Mouse (Mus musculus) heart, embryonic 12.5 days (tissue): ENCODE measurements around the gene Kdm1b. TPM values are rescaled to one million over a fixed set of nuclear protein-coding genes. Genes with fewer than 3 reads are reported as not detected.

Experiments used
- ATAC-seq: fragments of 200-750 bp; cut with Nextera tagmentation; 2 replicates; pipeline ENCODE4 v1.8.0; 2017; ENCODE audit warnings: moderate TSS enrichment, moderate library complexity; ENCODE audit not compliant: insufficient number of reproducible peaks, low FRiP score
- H3K27ac ChIP-seq: fragments of 300-500 bp; sonication (generic); 2 replicates; pipeline ENCODE4 v1.5.1; 2016; ENCODE audit warnings: mild to moderate bottlenecking, moderate library complexity; ENCODE audit not compliant: poor library complexity, severe bottlenecking
- H3K27me3 ChIP-seq: fragments of 300-500 bp; sonication (generic); replicated peaks from 2 replicates; pipeline ENCODE4 v1.6.1; 2016; ENCODE audit warnings: mild to moderate bottlenecking, moderate library complexity
- H3K36me3 ChIP-seq: fragments of 300-500 bp; sonication (generic); 2 replicates; pipeline ENCODE4 v1.6.1; 2016; ENCODE audit warnings: mild to moderate bottlenecking, moderate library complexity
- H3K4me1 ChIP-seq: fragments of 300-500 bp; sonication (generic); replicated peaks from 2 replicates; pipeline ENCODE4 v1.6.1; 2016; ENCODE audit warnings: mild to moderate bottlenecking
- H3K4me2 ChIP-seq: fragments of 300-500 bp; sonication (generic); 2 replicates; pipeline ENCODE4 v1.6.1; 2016; ENCODE audit warnings: mild to moderate bottlenecking, moderate library complexity
- H3K4me3 ChIP-seq: fragments of 300-500 bp; sonication (generic); 2 replicates; pipeline ENCODE4 v1.5.1; 2016; ENCODE audit warnings: mild to moderate bottlenecking
- H3K9ac ChIP-seq: fragments of 300-500 bp; sonication (generic); 2 replicates; pipeline ENCODE4 v1.6.1; 2016; ENCODE audit warnings: mild to moderate bottlenecking, moderate library complexity
- H3K9me3 ChIP-seq: fragments of 300-500 bp; sonication (generic); replicated peaks from 2 replicates; pipeline ENCODE4 v1.6.1; 2016; ENCODE audit warnings: mild to moderate bottlenecking, moderate library complexity
- WGBS: fragments of 180-500 bp; shearing (Covaris S2); methylation state at CpG from one replicate; pipeline ENCODE4 v1.1.7; 2016; 5-methylcytosine and 5-hydroxymethylcytosine counted together
- polyA plus RNA-seq: library from polyadenylated mRNA; unstranded; fragments of >200 nt; fragmentation: Nextera tagmentation; extraction: Ambion mirVana; gene quantifications from 2 replicates; pipeline ENCODE4 v1.2.1, GENCODE M21; 2016

The Kdm1b gene
- polyA plus RNA-seq, 1 experiment from 2014 or later, result 9.0 TPM

DNA sequence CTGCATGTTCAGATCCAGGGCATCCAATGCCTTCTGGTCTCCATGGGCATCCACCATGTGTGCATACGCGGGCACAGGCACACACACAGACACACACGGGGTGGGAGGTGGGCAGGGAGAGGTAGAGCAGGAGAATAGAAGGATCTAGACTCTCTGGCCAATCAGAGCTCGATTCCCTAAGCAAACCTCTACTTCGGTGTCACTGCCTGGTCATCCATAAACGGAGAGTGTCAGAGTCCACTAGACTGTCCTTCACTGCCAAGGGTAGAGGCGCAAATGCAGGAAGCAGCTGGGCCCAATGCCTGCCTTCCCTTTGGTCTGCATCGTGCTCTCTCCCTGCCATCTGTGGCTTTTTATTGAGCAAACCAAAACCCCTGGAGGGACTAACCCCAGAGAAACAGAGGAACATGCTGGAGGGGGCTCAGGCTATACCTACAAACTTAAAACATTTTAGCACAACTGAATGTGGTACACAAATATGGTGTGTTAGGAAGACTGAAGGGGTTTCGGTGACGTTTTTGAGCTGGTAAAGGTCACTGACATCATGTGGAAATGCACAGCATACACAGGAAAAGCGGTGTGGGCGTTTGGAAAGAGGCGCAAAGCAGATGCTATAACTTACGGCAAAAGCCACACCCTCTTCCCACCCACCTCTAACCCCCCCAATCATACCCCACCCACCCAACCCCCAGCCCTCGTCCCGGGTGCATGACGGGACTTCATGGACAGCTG is 12.8 kb upstream of the Kdm1b start:
- no peaks in the 10 kb centered on the region for H3K27me3 ChIP-seq
- no peak overlapping the region for H3K27ac ChIP-seq
- ATAC-seq, result no peak
- peaks cover 10% of the 10 kb centered on the region for H3K4me1 ChIP-seq
- no peak overlapping the region for H3K4me3 ChIP-seq
- H3K9me3 ChIP-seq, result no peaks in the 10 kb centered on the region
- H3K9ac ChIP-seq, result no peak overlapping the region
- 85% methylated on average over 17 of the region's 17 CpGs for WGBS
- H3K36me3 ChIP-seq, result peaks cover 3% of the 10 kb centered on the region; the same call in 1 of the 2 replicates
- no peak overlapping the region for H3K4me2 ChIP-seq

DNA sequence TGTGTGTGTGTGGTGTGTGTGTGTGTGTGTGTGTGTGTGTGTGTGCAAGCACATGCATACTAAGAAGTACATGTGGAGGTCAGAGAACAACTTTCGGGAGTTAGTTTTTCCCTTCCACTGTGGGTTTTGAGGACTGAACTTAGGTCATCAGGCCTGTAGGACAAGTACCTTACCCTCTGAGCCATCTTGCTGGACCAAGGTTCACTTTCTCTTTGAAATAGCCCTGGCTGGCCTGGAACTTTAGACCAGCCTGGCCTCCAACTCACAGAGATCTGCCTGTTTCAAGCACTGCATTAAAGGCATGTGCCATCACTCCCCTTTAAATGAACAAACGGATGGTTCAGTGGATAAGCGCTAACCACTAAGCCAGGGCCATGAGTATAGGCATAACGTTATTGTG is 9.7 kb upstream of the Kdm1b start:
- H3K9me3 ChIP-seq, result no peaks in the 10 kb centered on the region
- no peak overlapping the region for H3K4me3 ChIP-seq
- no peaks in the 10 kb centered on the region for H3K27me3 ChIP-seq
- H3K36me3 ChIP-seq, result no peaks in the 10 kb centered on the region
- no peak overlapping the region for H3K27ac ChIP-seq
- H3K9ac ChIP-seq, result no peak overlapping the region
- no peak overlapping the region for H3K4me2 ChIP-seq
- WGBS, result 85% methylated on average over 4 of the region's 4 CpGs
- ATAC-seq, result no peak
- peaks cover 10% of the 10 kb centered on the region for H3K4me1 ChIP-seq

DNA sequence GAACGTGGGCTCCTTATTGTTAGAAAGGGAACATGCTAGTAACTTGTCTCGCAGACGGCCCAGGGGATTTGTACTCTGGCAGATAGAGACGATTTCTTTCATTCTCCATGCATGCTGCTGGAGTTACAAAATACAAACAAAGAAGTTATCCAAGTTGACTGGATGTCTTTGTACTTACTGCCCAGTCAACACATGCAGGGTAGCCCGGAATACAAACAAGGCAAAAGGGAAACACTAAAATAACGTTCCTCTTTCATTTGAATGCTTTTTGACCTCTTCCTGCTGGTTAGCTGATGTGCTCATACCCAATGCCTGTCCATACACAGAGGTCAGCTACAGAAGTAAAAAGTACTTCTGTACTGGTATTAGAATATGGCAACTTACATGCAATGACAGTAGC is 5.4 kb upstream of the Kdm1b start:
- Histone ChIP-seq H3K27ac (no peak overlapping the region), H3K4me3 (no peak overlapping the region), H3K4me2 (no peak overlapping the region), H3K9me3 (no peaks in the 10 kb centered on the region), H3K27me3 (no peaks in the 10 kb centered on the region), H3K36me3 (no peaks in the 10 kb centered on the region), H3K4me1 (peaks cover 7% of the 10 kb centered on the region), H3K9ac (no peak overlapping the region)
- ATAC-seq, result no peak
- 81% methylated on average over 6 of the region's 6 CpGs for WGBS

DNA sequence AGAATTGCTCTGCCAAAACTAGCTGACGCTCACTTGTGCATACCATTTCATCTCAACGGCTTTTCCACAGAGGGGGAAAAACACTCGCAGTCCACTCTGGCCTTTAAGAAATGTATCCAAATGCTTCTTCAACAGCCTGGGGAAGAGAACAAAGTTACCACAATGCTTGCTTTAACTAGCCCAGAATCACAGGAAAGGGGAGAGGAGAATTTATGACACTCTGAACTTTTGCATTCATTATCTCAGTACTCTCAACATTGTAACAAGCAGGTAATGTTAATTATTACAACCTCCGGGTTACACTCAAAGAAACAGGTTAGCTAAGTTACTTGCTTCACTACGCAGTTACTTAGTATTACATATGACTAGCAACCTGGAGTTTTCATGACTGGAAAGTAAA is 3.2 kb upstream of the Kdm1b start:
- WGBS, result 89% methylated on average over 5 of the region's 5 CpGs

DNA sequence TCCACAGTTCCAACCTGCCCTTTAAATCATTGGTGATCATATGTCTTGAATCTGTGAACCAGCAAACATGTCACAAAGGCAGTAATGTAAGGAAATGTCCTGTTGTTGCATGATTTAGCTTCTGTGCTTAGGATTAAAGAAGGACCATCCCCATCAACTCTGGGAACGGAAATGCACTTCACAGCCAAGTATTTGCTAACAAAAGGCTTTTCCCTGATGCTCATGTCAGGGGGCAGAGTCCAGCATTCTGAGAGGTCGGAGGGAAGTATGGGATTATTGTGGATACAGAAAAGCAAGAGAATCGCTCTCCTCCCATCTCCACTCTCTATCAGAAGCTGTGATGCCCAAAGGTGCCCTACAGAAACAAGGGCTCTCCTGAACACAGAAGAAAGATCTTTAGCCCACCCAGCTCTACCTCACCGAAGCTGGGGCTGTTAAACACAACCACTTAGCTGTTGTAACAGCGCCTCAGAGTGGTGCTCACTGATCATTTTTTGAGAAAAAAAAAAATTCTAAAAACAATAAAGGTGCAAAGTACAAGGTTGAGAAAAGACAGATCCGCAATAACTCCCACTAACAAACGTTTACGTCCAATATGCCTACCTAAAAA is 1.2 kb upstream of the Kdm1b start:
- 54% methylated on average over 8 of the region's 8 CpGs for WGBS
- H3K9ac ChIP-seq, result no peak overlapping the region

More for the DNA sequence above, 3.2 kb upstream of the Kdm1b start:
- Histone ChIP-seq H3K4me2 (no peak overlapping the region), H3K36me3 (no peaks in the 10 kb centered on the region), H3K27ac (no peak overlapping the region), H3K4me1 (peaks cover 10% of the 10 kb centered on the region), H3K9ac (no peak overlapping the region), H3K4me3 (no peak overlapping the region), H3K9me3 (no peaks in the 10 kb centered on the region), H3K27me3 (no peaks in the 10 kb centered on the region)
- ATAC-seq, result no peak

DNA sequence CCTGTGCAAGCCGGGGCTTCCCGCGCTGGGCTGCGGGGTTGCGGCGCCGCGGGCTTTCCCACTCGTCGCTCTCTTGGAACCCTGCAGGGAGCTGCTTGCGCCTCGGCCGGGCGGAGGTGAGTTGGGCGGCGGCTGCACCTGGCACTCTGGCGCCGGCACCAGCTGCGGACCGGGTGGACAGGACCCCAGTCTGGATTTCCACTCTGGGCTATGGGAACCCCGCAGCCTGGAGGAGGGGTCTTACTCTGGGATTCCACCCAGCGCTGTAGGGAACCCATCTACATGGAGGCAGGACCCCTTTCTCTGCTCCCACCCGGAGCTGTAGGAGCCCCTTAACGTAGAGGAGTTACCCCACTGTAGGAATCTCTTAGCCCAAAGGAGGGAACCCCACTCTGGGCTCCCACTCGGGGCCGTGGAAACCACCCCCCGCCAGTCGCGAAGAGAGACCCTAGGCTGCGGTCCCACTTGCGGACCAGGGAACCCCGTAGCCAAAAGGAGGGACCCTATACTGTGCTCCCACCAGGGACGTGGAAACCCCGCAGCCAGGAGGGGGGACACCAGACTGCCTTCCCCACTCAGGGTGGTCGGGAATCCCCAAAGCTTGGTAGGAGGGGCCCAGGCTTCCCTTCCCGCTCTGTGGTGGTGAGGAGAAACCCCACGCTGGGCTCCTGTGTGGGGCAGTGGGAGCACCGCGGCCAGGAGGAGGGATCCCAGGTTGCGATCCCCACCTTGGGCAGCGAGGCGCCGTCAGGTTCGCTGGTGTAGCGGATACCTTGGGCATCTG is 726 bp downstream of the Kdm1b start:
- H3K36me3 ChIP-seq, result peaks cover 6% of the 10 kb centered on the region; the same call in 1 of the 2 replicates
- no peaks in the 10 kb centered on the region for H3K27me3 ChIP-seq
- ATAC-seq, result peak; percentile 13
- WGBS, result 2% methylated on average over 45 of the region's 45 CpGs
- peak overlapping the region; percentile 80 for H3K9ac ChIP-seq
- peak overlapping the region; percentile 85 for H3K4me3 ChIP-seq
- H3K4me1 ChIP-seq, result peaks cover 10% of the 10 kb centered on the region
- H3K9me3 ChIP-seq, result no peaks in the 10 kb centered on the region
- H3K4me2 ChIP-seq, result peak overlapping the region; percentile 99
- H3K27ac ChIP-seq, result no peak overlapping the region

More for the DNA sequence above, 1.2 kb upstream of the Kdm1b start:
- peaks cover 10% of the 10 kb centered on the region for H3K4me1 ChIP-seq
- no peak overlapping the region for H3K27ac ChIP-seq
- no peaks in the 10 kb centered on the region for H3K9me3 ChIP-seq
- no peak for ATAC-seq
- no peak overlapping the region for H3K4me3 ChIP-seq
- H3K27me3 ChIP-seq, result no peaks in the 10 kb centered on the region
- peak overlapping the region; percentile 99 for H3K4me2 ChIP-seq
- no peaks in the 10 kb centered on the region for H3K36me3 ChIP-seq

DNA sequence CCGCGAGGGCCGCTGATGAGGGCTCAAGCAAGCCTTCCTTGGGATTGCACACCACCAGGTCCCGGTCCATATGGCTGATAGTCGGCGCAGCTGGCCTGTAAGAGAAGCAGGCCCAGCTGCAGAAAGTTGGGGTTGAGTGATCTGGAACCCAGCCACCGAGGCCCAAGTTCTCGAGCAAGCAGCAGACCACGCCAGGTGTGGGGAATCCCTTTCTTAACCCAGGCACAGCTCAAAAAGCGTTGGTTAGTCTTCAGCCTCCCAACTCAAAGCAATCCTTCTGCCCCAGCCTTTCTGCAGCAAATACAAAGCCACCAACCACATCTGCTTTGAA is 1.3 kb downstream of the Kdm1b start, which contains the start of gene Tpmt:
Gene Tpmt, minus strand, starts transcription at position 121 of the 331 bp plus-strand sequence.
- peaks cover 10% of the 10 kb centered on the region for H3K4me1 ChIP-seq
- H3K27me3 ChIP-seq, result no peaks in the 10 kb centered on the region
- no peaks in the 10 kb centered on the region for H3K9me3 ChIP-seq
- peak within 1 kb of the TSS; percentile 99 for H3K4me2 ChIP-seq
- WGBS, result 15% methylated on average over 10 of the region's 10 CpGs
- peak within 1 kb of the TSS; percentile 80 for H3K9ac ChIP-seq
- peak within 1 kb of the TSS; percentile 85 for H3K4me3 ChIP-seq
- H3K36me3 ChIP-seq, result peaks cover 9% of the 10 kb centered on the region; the same call in 1 of the 2 replicates
- ATAC-seq, result no peak
- no peak within 1 kb of the TSS for H3K27ac ChIP-seq

DNA sequence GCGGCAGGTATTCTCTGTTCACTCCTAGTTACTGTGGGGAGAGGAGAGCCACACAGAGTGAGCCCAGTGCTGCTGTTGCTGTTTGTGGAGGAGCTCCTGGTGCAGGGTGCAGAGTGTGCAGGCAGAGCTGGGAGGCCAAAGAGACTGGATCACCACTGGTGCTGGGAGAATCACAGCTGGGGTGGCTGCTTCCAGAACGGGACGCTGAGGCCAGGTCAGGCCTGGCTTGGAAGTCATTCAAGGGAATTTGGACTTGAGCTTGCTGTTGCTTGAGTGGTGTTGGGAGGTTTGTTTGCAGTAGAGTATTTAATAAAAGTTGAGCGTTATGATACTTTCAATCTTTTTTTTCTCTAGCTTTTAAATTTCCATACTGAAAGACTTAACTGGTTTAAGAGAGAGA is 4.7 kb downstream of the Kdm1b start:
- peaks cover 19% of the 10 kb centered on the region; the same call in 1 of the 2 replicates for H3K36me3 ChIP-seq
- 84% methylated on average over 4 of the region's 4 CpGs for WGBS
- H3K9ac ChIP-seq, result no peak overlapping the region
- no peaks in the 10 kb centered on the region for H3K27me3 ChIP-seq
- H3K9me3 ChIP-seq, result no peaks in the 10 kb centered on the region
- no peak for ATAC-seq
- no peak overlapping the region for H3K27ac ChIP-seq
- peaks cover 17% of the 10 kb centered on the region for H3K4me1 ChIP-seq
- no peak overlapping the region for H3K4me2 ChIP-seq
- no peak overlapping the region for H3K4me3 ChIP-seq

DNA sequence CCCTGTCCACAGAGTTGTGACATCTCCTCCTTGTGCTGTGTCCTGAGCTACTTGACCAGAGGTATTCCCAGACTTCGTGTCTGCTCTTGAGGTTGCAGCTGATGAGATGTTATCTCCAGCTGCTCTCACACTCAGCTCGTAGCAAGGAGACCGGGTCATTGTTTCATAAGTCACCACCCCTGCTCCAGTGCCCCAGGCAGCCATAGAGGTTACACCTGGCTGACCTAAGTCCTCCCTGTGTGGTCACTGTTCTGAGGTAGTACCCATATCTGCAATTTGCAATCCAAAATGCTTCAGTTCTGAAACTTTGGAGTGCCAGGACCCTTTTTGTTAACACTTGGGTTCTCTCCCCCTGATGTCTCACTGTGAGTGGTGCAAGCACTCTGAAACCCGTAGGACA is 6.7 kb downstream of the Kdm1b start:
- Histone ChIP-seq H3K4me3 (no peak overlapping the region), H3K9me3 (no peaks in the 10 kb centered on the region), H3K4me2 (no peak overlapping the region), H3K4me1 (peaks cover 10% of the 10 kb centered on the region), H3K27ac (no peak overlapping the region), H3K27me3 (no peaks in the 10 kb centered on the region), H3K9ac (no peak overlapping the region), H3K36me3 (peaks cover 23% of the 10 kb centered on the region; the same call in 1 of the 2 replicates)
- WGBS, result 45% methylated on average over 4 of the region's 4 CpGs
- ATAC-seq, result no peak

DNA sequence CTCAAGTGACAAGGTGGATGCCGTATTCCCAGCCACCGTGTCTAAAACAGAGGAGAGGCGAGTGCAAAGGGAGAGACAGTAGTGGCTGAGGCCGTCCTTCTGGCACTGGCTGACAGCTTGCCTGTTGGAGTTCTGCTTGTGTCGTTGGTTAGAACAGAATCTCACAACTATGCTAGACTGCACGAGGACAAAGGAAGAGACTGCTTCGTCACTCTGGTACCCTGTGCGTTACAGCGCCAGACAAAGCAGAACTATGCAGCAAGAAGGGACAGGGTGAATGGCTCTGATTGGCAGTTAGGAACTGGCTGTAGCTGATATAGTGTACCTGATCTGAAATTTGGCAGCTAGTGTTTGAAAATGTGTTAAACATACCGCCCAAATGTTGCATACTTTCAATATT is 10.7 kb downstream of the Kdm1b start:
- Histone ChIP-seq H3K4me3 (no peak overlapping the region), H3K9me3 (no peaks in the 10 kb centered on the region), H3K27ac (no peak overlapping the region), H3K27me3 (no peaks in the 10 kb centered on the region), H3K4me2 (no peak overlapping the region), H3K36me3 (peaks cover 18% of the 10 kb centered on the region; the same call in 1 of the 2 replicates), H3K4me1 (peaks cover 10% of the 10 kb centered on the region), H3K9ac (no peak overlapping the region)
- 83% methylated on average over 10 of the region's 10 CpGs for WGBS
- ATAC-seq, result no peak

DNA sequence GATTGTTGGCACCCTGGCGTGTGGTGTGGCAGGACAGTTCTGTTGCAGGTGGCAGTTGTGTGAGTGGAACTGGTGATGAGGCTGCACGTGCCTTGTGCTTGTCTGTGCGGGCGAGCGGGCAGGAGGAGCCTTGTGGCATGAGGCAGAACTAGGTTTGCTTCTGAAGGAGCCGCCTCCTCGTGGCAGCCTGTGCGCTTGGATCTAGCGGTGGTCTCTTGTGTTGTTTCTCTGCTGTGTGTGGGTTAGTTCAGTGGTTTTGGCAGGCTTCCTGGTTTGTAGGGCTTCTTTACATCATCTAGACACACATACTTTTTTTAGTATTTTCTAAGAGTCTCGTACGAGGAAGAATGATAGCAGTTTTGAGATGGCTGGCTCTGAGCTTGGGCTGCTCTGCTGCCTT is 12.8 kb downstream of the Kdm1b start:
- H3K9me3 ChIP-seq, result no peaks in the 10 kb centered on the region
- no peak for ATAC-seq
- H3K27me3 ChIP-seq, result no peaks in the 10 kb centered on the region
- H3K9ac ChIP-seq, result no peak overlapping the region
- no peak overlapping the region for H3K4me2 ChIP-seq
- 83% methylated on average over 11 of the region's 11 CpGs for WGBS
- no peak overlapping the region for H3K4me3 ChIP-seq
- no peaks in the 10 kb centered on the region; the same call in 1 of the 2 replicates for H3K4me1 ChIP-seq
- H3K27ac ChIP-seq, result no peak overlapping the region
- peaks cover 25% of the 10 kb centered on the region for H3K36me3 ChIP-seq
